Mouse (Mus musculus) embryonic facial prominence, embryonic 15.5 days (tissue): ENCODE measurements around the gene Olfr646. TPM values are rescaled to one million over a fixed set of nuclear protein-coding genes. Genes with fewer than 3 reads are reported as not detected.

Source experiments
- polyA plus RNA-seq: library from polyadenylated mRNA; unstranded; fragments of >200 nt; fragmentation: Nextera tagmentation; extraction: Ambion mirVana; gene quantifications from 2 replicates; pipeline ENCODE4 v1.2.1, GENCODE M21; 2015

The Olfr646 gene
- polyA plus RNA-seq, 1 experiment from 2014 or later, result not detected

Other genes starting within 250 kb of the Olfr646 start
- not detected in 2 replicates for gene Olfr66, start 218.6 kb upstream of the Olfr646 start, polyA plus RNA-seq
- gene Olfr64, start 210.4 kb upstream of the Olfr646 start, polyA plus RNA-seq, result 0.04 and 0.11 TPM in 2 replicates
- 0.34 and 0.51 TPM in 2 replicates for gene Olfr65, start 201.4 kb upstream of the Olfr646 start, polyA plus RNA-seq
- not detected in 2 replicates for gene Olfr631, start 176.0 kb upstream of the Olfr646 start, polyA plus RNA-seq
- not detected in 2 replicates for gene Olfr632, start 170.5 kb upstream of the Olfr646 start, polyA plus RNA-seq
- gene Olfr633, start 160.4 kb upstream of the Olfr646 start, polyA plus RNA-seq, result not detected in 2 replicates
- gene Olfr635, start 133.7 kb upstream of the Olfr646 start, polyA plus RNA-seq, result 0.07 TPM in 2 replicates
- not detected in 2 replicates for gene Olfr638, start 106.1 kb upstream of the Olfr646 start, polyA plus RNA-seq
- gene Olfr639, start 87.6 kb upstream of the Olfr646 start, polyA plus RNA-seq, result 0.05 TPM in 2 replicates
- 0.45 and 0.84 TPM in 2 replicates for gene Olfr640, start 79.3 kb upstream of the Olfr646 start, polyA plus RNA-seq
- gene Olfr641, start 69.4 kb upstream of the Olfr646 start, polyA plus RNA-seq, result 0.12 and 0.23 TPM in 2 replicates
- 0.08 TPM in 1 of 2 replicates, not detected in the other for gene Olfr642, start 52.2 kb upstream of the Olfr646 start, polyA plus RNA-seq
- 0.03 and 0.12 TPM in 2 replicates for gene 4930516K23Rik, start 43.4 kb upstream of the Olfr646 start, polyA plus RNA-seq
- gene Olfr644, start 33.0 kb upstream of the Olfr646 start, polyA plus RNA-seq, result 0.13 and 0.32 TPM in 2 replicates
- 0.04 and 0.24 TPM in 2 replicates for gene Olfr645, start 19.4 kb upstream of the Olfr646 start, polyA plus RNA-seq
- gene Ubqln5, start 25.0 kb downstream of the Olfr646 start, polyA plus RNA-seq, result not detected in 2 replicates
- gene Olfr643, start 32.5 kb downstream of the Olfr646 start, polyA plus RNA-seq, result not detected in 2 replicates
- 0.22 and 0.37 TPM in 2 replicates for gene Ubqln3, start 38.4 kb downstream of the Olfr646 start, polyA plus RNA-seq
- 0.12 and 0.49 TPM in 2 replicates for gene Ubqlnl, start 45.7 kb downstream of the Olfr646 start, polyA plus RNA-seq
- 20.1 and 24.2 TPM in 2 replicates for gene Olfm5, start 60.0 kb downstream of the Olfr646 start, polyA plus RNA-seq
- 0.25 and 0.27 TPM in 2 replicates for gene Olfr648, start 78.5 kb downstream of the Olfr646 start, polyA plus RNA-seq
- gene Olfr649, start 91.1 kb downstream of the Olfr646 start, polyA plus RNA-seq, result not detected in 2 replicates
- gene Trim6, start 113.9 kb downstream of the Olfr646 start, polyA plus RNA-seq, result 0.54 and 0.59 TPM in 2 replicates
- gene Trim34a, start 139.6 kb downstream of the Olfr646 start, polyA plus RNA-seq, result 1.8 and 2.0 TPM in 2 replicates
- 0.40 and 0.41 TPM in 2 replicates for gene Trim5, start 183.2 kb downstream of the Olfr646 start, polyA plus RNA-seq
- gene Trim12a, start 210.6 kb downstream of the Olfr646 start, polyA plus RNA-seq, result 7.3 and 8.0 TPM in 2 replicates
- gene Trim34b, start 224.6 kb downstream of the Olfr646 start, polyA plus RNA-seq, result 0.16 TPM in 1 of 2 replicates, not detected in the other
- 2.4 and 2.6 TPM in 2 replicates for gene Trim12c, start 248.5 kb downstream of the Olfr646 start, polyA plus RNA-seq